Mouse (Mus musculus) megakaryocyte, adult 5-6 weeks (primary cell): ENCODE results near the gene Spg7. TPM values are rescaled to one million over a fixed set of nuclear protein-coding genes. Genes with fewer than 3 reads are reported as not detected.

Source experiments
- ATAC-seq: 2 replicates; pipeline ENCODE4 v1.8.0; 2016; ENCODE audit warnings: mild to moderate bottlenecking, inconsistent platforms; ENCODE audit not compliant: poor library complexity, severe bottlenecking
- total RNA-seq, 2 experiments: library from RNA; stranded (forward) in 1 of 2; stranded (reverse) in 1 of 2; fragments of 153-499, 151-499 nt in 1 of 2; fragments of 221-1000, 200-1000 nt in 1 of 2; gene quantifications; 2 replicates each; pipeline versions ENCODE4 v1.2.3 to v1.2.4; 2015 to 2017

Spg7 gene
- total RNA-seq, 2 experiments from 2014 or later: 39.2 to 56.2 TPM

- peak; percentile 47; the same call in 1 of the 2 replicates for ATAC-seq
Observed at GRCm38 (mm10) chr8:123126193-123126816, 63.6 kb downstream of the Spg7 start.

GRCm38 (mm10) chr8:123131041-123131440, 68.3 kb downstream of the Spg7 start:
- no peak for ATAC-seq

- no peak for ATAC-seq
Observed at GRCm38 (mm10) chr8:123132953-123133352, 70.2 kb downstream of the Spg7 start.

GRCm38 (mm10) chr8:123134149-123134713, 71.5 kb downstream of the Spg7 start:
- no peak for ATAC-seq

GRCm38 (mm10) chr8:123135406-123135805, 72.7 kb downstream of the Spg7 start:
- ATAC-seq: no peak

GRCm38 (mm10) chr8:123135806-123136205, 73.1 kb downstream of the Spg7 start:
- no peak for ATAC-seq

GRCm38 (mm10) chr8:123136287-123136686, 73.5 kb downstream of the Spg7 start:
- no peak for ATAC-seq

GRCm38 (mm10) chr8:123137645-123138077, 74.9 kb downstream of the Spg7 start:
- no peak for ATAC-seq

- no peak for ATAC-seq
Observed at GRCm38 (mm10) chr8:123138741-123139140, 76.0 kb downstream of the Spg7 start.

GRCm38 (mm10) chr8:123141741-123142462, 79.2 kb downstream of the Spg7 start:
- no peak for ATAC-seq

- no peak for ATAC-seq
Observed at GRCm38 (mm10) chr8:123145279-123145678, 82.5 kb downstream of the Spg7 start.

GRCm38 (mm10) chr8:123146390-123146789, 83.6 kb downstream of the Spg7 start:
- no peak for ATAC-seq

Other genes starting within 250 kb of the Spg7 start
- gene Cdh15, start 215.0 kb upstream of the Spg7 start, total RNA-seq (2015): not detected in 2 replicates
- gene Cdh15, start 215.0 kb upstream of the Spg7 start, total RNA-seq (2017): not detected in 2 replicates
- gene Ankrd11, start 20.7 kb upstream of the Spg7 start, total RNA-seq (2015): 86.2 and 87.9 TPM in 2 replicates
- gene Ankrd11, start 20.7 kb upstream of the Spg7 start, total RNA-seq (2017): 90.5 and 102 TPM in 2 replicates
- 726 and 746 TPM in 2 replicates for gene Rpl13, start 39.4 kb downstream of the Spg7 start, total RNA-seq (2015)
- 1,905 and 2,227 TPM in 2 replicates for gene Rpl13, start 39.4 kb downstream of the Spg7 start, total RNA-seq (2017)
- gene Cpne7, start 54.4 kb downstream of the Spg7 start, total RNA-seq (2015): 0.11 TPM in 1 of 2 replicates, not detected in the other
- gene Cpne7, start 54.4 kb downstream of the Spg7 start, total RNA-seq (2017): 0.22 and 0.98 TPM in 2 replicates
- gene Sult5a1, start 95.4 kb downstream of the Spg7 start, total RNA-seq (2015): not detected in 2 replicates
- gene Sult5a1, start 95.4 kb downstream of the Spg7 start, total RNA-seq (2017): not detected in 2 replicates
- gene Dpep1, start 123.3 kb downstream of the Spg7 start, total RNA-seq (2015): 0.36 and 1.8 TPM in 2 replicates
- 0.24 and 0.33 TPM in 2 replicates for gene Dpep1, start 123.3 kb downstream of the Spg7 start, total RNA-seq (2017)
- gene Chmp1a, start 149.8 kb downstream of the Spg7 start, total RNA-seq (2015): 21.9 and 24.2 TPM in 2 replicates
- 36.1 and 42.8 TPM in 2 replicates for gene Chmp1a, start 149.8 kb downstream of the Spg7 start, total RNA-seq (2017)
- gene Spata33, start 149.9 kb downstream of the Spg7 start, total RNA-seq (2015): 0.09 and 0.11 TPM in 2 replicates
- gene Spata33, start 149.9 kb downstream of the Spg7 start, total RNA-seq (2017): not detected in 2 replicates
- gene Cdk10, start 161.9 kb downstream of the Spg7 start, total RNA-seq (2015): 11.1 and 13.8 TPM in 2 replicates
- 16.3 and 20.2 TPM in 2 replicates for gene Cdk10, start 161.9 kb downstream of the Spg7 start, total RNA-seq (2017)
- gene Spata2l, start 173.3 kb downstream of the Spg7 start, total RNA-seq (2015): 5.4 and 5.5 TPM in 2 replicates
- 2.2 and 4.7 TPM in 2 replicates for gene Spata2l, start 173.3 kb downstream of the Spg7 start, total RNA-seq (2017)
- 13.5 and 16.4 TPM in 2 replicates for gene Zfp276, start 191.3 kb downstream of the Spg7 start, total RNA-seq (2015)
- 15.7 and 30.6 TPM in 2 replicates for gene Zfp276, start 191.3 kb downstream of the Spg7 start, total RNA-seq (2017)
- 19.3 and 19.7 TPM in 2 replicates for gene Vps9d1, start 191.4 kb downstream of the Spg7 start, total RNA-seq (2015)
- 23.8 and 27.7 TPM in 2 replicates for gene Vps9d1, start 191.4 kb downstream of the Spg7 start, total RNA-seq (2017)